Mouse (Mus musculus): ENCODE measurements at regions not wholly inside any gene's neighbourhood (a gene's known extent, or its start where the extent isn't known, plus 50 kb on each side); places are given as distances from the start of the nearest gene placed in this dataset.

DNA sequence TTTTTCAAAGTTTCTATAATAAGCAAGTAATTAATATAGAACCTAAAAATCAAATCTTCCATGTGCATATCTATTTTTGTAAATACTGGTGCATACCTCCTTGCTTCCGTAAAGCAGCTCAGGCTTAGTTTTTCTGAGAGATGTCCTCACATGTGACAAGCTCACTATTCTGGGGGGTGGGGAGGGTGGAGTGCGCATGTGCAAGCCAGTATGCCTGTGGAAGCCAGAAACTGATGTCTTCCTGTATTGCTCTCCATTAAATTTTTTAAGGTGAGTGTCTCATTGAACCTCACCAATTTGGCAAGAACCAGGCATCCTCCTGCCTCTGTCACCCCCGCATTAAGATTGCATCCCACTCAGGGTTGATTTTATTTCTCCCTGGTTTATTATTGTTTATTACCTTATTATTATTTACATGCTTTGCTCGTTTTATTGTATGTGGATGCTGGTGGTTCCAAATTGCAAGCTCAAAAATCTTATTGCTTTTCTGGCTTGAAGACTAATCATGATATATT, 179.2 kb downstream of the Cd47 start:
- no peaks in the 10 kb centered on the region for H3K4me1 ChIP-seq (ENCODE audit: control insufficient read depth, insufficient read depth, low read length)
- H3K9me3 ChIP-seq (ENCODE audit: control insufficient read depth, low read length) = no peaks in the 10 kb centered on the region
- H3K4me3 ChIP-seq (ENCODE audit: low read depth, low read length) = no peak overlapping the region
- H3K27me3 ChIP-seq (ENCODE audit: control insufficient read depth, insufficient read depth, low read length) = no peaks in the 10 kb centered on the region
- ATAC-seq (ENCODE audit: low read depth) = no peak
- 84% methylated on average over 4 of the region's 4 CpGs for WGBS
- no peaks in the 10 kb centered on the region for H3K36me3 ChIP-seq (ENCODE audit: control insufficient read depth, insufficient read depth, low read length)
- H3K9ac ChIP-seq (replicated peaks; ENCODE audit: low read depth, low read length) = no peak overlapping the region
- no peak overlapping the region for H3K27ac ChIP-seq (ENCODE audit: low read depth, low read length)
- no peak overlapping the region for H3K4me2 ChIP-seq (ENCODE audit: low read depth, low read length)

DNA sequence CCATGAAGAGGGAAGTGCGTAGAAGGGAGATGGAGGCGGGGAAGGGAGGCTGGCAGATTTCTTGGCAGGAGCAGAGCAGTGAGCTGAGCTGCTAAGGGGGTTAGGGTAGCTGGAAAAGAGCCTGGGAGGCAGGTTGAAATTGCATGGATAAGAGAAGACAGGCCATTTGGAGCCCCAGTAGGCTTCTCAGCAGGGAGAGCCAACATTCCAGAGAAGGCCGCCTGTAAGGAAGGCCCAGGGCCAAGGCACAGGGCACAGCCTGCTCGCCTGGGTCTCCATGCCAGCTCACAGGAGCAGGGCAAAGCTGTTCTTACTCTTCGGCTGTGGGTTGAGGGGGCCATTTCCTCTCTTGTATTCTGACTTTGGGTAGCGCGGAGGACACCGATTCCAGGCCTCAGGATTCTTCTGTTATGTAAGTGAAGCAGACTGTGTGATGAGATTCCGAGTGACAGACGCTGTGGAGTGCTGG, 179.9 kb downstream of the Cd47 start:
- Histone ChIP-seq H3K27me3 (ENCODE audit: control insufficient read depth, insufficient read depth, low read length) (no peaks in the 10 kb centered on the region), H3K9me3 (ENCODE audit: control insufficient read depth, low read length) (no peaks in the 10 kb centered on the region), H3K4me1 (ENCODE audit: control insufficient read depth, insufficient read depth, low read length) (peaks cover 2% of the 10 kb centered on the region; the same call in 1 of the 2 replicates), H3K9ac (replicated peaks; ENCODE audit: low read depth, low read length) (no peak overlapping the region), H3K36me3 (ENCODE audit: control insufficient read depth, insufficient read depth, low read length) (no peaks in the 10 kb centered on the region), H3K4me2 (ENCODE audit: low read depth, low read length) (no peak overlapping the region), H3K4me3 (ENCODE audit: low read depth, low read length) (no peak overlapping the region), H3K27ac (ENCODE audit: low read depth, low read length) (no peak overlapping the region)
- WGBS = 57% methylated on average over 10 of the region's 10 CpGs
- peak; percentile 61; the same call in 1 of the 2 replicates for ATAC-seq (ENCODE audit: low read depth)

DNA sequence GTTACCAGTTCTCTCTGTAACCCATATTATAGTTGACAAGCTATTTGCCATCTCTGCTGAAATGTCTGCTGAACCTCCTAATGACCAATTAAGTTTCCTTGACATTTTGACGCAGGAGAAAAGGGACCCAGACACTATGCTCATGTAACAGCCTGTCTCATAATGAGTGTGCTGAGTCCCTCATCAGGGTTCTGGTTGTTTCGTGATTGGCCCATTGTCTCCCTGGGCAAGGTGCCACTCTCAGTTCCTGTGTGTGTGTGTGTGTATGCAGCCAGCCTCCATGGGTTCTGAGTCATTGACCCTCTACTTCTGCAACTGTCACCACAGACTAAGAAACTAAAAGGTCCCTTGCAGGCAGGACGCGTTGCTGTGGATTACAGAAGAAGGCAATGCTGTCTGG, 181.8 kb downstream of the Cd47 start:
- no peak for ATAC-seq (ENCODE audit: low read depth)
- Histone ChIP-seq H3K36me3 (ENCODE audit: control insufficient read depth, insufficient read depth, low read length) (no peaks in the 10 kb centered on the region), H3K9ac (replicated peaks; ENCODE audit: low read depth, low read length) (no peak overlapping the region), H3K4me1 (ENCODE audit: control insufficient read depth, insufficient read depth, low read length) (peaks cover 3% of the 10 kb centered on the region; the same call in 1 of the 2 replicates), H3K27me3 (ENCODE audit: control insufficient read depth, insufficient read depth, low read length) (no peaks in the 10 kb centered on the region), H3K4me2 (ENCODE audit: low read depth, low read length) (no peak overlapping the region), H3K4me3 (ENCODE audit: low read depth, low read length) (no peak overlapping the region), H3K27ac (ENCODE audit: low read depth, low read length) (no peak overlapping the region), H3K9me3 (ENCODE audit: control insufficient read depth, low read length) (no peaks in the 10 kb centered on the region)
- 80% methylated on average over 4 of the region's 4 CpGs for WGBS

DNA sequence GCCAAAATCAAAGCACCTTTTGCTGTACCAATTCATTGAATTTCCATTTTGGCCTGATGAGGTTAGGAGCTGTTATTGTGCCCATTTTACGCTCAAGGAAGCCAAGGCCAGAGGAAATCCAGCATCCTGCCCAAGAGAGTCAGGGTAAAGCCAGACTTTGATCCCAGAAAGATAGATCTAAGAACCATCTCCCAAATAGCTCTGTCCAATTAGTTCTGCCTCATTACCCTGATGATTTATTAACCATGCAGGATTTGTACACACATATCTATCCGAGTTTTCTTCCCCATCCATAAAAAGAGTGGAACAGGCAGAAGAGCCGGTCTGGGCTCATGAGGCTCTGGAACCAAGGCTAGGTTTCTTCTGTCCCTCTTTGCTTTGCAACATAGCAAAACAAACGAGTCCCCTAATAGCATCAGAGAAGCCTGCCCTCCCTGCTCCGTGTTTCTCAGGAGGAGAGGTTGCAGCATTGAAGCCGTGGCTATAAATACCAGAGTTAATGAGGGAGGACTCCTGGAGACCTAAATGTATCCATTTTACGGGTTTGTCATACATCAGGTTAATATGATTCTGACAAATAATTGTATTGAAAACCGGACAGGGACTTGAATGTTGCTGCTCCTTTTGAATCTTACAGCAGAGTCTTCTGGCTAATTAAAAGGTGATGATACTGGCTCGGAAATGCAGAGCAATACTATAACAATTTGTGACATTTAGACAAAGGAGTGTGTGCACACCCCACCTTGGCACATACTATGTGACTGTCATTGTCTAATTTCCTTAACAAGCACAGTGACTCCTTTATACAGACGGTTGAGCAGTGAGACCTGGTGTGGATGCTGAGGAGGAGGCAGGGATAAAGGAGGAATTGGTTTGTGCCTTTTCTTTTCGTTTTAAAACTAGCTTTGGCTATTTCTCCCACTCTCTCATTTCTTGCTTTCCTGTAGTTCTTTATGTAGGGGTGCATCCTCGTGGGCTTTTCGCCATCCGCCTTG, 185.0 kb downstream of the Cd47 start:
- H3K36me3 ChIP-seq (ENCODE audit: control insufficient read depth, insufficient read depth, low read length) = no peaks in the 10 kb centered on the region
- no peak overlapping the region for H3K27ac ChIP-seq (ENCODE audit: low read depth, low read length)
- no peaks in the 10 kb centered on the region for H3K27me3 ChIP-seq (ENCODE audit: control insufficient read depth, insufficient read depth, low read length)
- H3K4me3 ChIP-seq (ENCODE audit: low read depth, low read length) = no peak overlapping the region
- H3K4me1 ChIP-seq (ENCODE audit: control insufficient read depth, insufficient read depth, low read length) = peaks cover 3% of the 10 kb centered on the region; the same call in 1 of the 2 replicates
- H3K4me2 ChIP-seq (ENCODE audit: low read depth, low read length) = no peak overlapping the region
- H3K9ac ChIP-seq (replicated peaks; ENCODE audit: low read depth, low read length) = no peak overlapping the region
- 29% methylated on average over 14 of the region's 14 CpGs for WGBS
- peak; percentile 51; the same call in 1 of the 2 replicates for ATAC-seq (ENCODE audit: low read depth)
- no peaks in the 10 kb centered on the region for H3K9me3 ChIP-seq (ENCODE audit: control insufficient read depth, low read length)

DNA sequence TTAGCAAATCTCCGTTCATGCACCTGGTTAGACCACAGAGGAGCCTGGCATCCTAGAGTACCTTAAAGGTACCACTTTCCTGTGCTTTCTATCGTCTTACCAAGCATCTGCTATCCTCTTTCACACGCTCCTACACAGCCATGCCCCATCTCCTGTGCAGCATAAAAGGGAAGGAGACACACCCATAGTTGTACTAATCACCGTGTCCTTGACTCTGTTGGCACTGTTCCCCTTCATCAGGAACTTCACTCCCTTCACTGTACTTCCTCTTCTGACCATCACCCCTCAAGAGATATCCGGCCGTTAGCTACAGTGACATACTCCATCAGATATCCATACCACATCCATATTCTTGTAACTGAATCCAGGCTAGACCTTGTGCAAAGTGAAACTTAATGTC, 186.6 kb downstream of the Cd47 start:
- Histone ChIP-seq H3K4me1 (ENCODE audit: control insufficient read depth, insufficient read depth, low read length) (peaks cover 3% of the 10 kb centered on the region; the same call in 1 of the 2 replicates), H3K27ac (ENCODE audit: low read depth, low read length) (no peak overlapping the region), H3K4me2 (ENCODE audit: low read depth, low read length) (no peak overlapping the region), H3K4me3 (ENCODE audit: low read depth, low read length) (no peak overlapping the region), H3K27me3 (ENCODE audit: control insufficient read depth, insufficient read depth, low read length) (no peaks in the 10 kb centered on the region), H3K36me3 (ENCODE audit: control insufficient read depth, insufficient read depth, low read length) (no peaks in the 10 kb centered on the region), H3K9ac (replicated peaks; ENCODE audit: low read depth, low read length) (no peak overlapping the region), H3K9me3 (ENCODE audit: control insufficient read depth, low read length) (no peaks in the 10 kb centered on the region)
- 83% methylated on average over 6 of the region's 6 CpGs for WGBS
- ATAC-seq (ENCODE audit: low read depth) = no peak

GRCm38 (mm10) chr16:49995822-49996221, 195.5 kb downstream of the Cd47 start:
- no peaks in the 10 kb centered on the region for H3K9me3 ChIP-seq (ENCODE audit: control insufficient read depth, low read length)
- no peaks in the 10 kb centered on the region for H3K4me1 ChIP-seq (ENCODE audit: control insufficient read depth, insufficient read depth, low read length)
- no peak for ATAC-seq (ENCODE audit: low read depth)
- H3K27ac ChIP-seq (ENCODE audit: low read depth, low read length) = no peak overlapping the region
- WGBS = 82% methylated on average over 3 of the region's 3 CpGs
- H3K4me2 ChIP-seq (ENCODE audit: low read depth, low read length) = no peak overlapping the region
- H3K36me3 ChIP-seq (ENCODE audit: control insufficient read depth, insufficient read depth, low read length) = no peaks in the 10 kb centered on the region
- H3K9ac ChIP-seq (replicated peaks; ENCODE audit: low read depth, low read length) = no peak overlapping the region
- no peaks in the 10 kb centered on the region for H3K27me3 ChIP-seq (ENCODE audit: control insufficient read depth, insufficient read depth, low read length)
- H3K4me3 ChIP-seq (ENCODE audit: low read depth, low read length) = no peak overlapping the region

- Histone ChIP-seq H3K27ac (ENCODE audit: low read depth, low read length) (no peak overlapping the region), H3K4me2 (ENCODE audit: low read depth, low read length) (no peak overlapping the region), H3K27me3 (ENCODE audit: control insufficient read depth, insufficient read depth, low read length) (no peaks in the 10 kb centered on the region), H3K4me1 (ENCODE audit: control insufficient read depth, insufficient read depth, low read length) (no peaks in the 10 kb centered on the region), H3K4me3 (ENCODE audit: low read depth, low read length) (no peak overlapping the region), H3K36me3 (ENCODE audit: control insufficient read depth, insufficient read depth, low read length) (no peaks in the 10 kb centered on the region), H3K9ac (replicated peaks; ENCODE audit: low read depth, low read length) (no peak overlapping the region), H3K9me3 (ENCODE audit: control insufficient read depth, low read length) (no peaks in the 10 kb centered on the region)
- 56% methylated on average over 5 of the region's 5 CpGs for WGBS
- no peak for ATAC-seq (ENCODE audit: low read depth)
Measured at GRCm38 (mm10) chr16:49996593-49996992, 196.3 kb downstream of the Cd47 start.

DNA sequence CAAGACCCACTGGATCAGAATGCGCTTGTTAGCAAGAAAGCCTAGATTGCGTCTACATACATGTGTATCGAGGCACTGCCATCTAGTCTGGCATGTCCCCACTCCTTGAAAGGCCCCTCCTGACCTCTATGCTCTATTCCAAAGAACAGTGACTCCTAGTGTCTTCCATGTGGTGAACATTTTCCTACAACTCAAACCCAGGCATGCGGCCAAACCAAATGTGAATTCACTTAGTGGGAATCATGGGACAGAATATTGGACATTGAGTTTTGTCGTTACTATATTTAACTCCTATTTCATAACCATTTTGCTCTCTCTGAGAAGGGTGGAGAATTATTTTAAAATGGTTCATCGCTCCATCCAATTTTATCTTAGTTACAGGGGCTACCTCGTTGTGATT, 196.7 kb downstream of the Cd47 start:
- Histone ChIP-seq H3K36me3 (ENCODE audit: control insufficient read depth, insufficient read depth, low read length) (no peaks in the 10 kb centered on the region), H3K9ac (replicated peaks; ENCODE audit: low read depth, low read length) (no peak overlapping the region), H3K4me3 (ENCODE audit: low read depth, low read length) (no peak overlapping the region), H3K27ac (ENCODE audit: low read depth, low read length) (no peak overlapping the region), H3K9me3 (ENCODE audit: control insufficient read depth, low read length) (no peaks in the 10 kb centered on the region), H3K27me3 (ENCODE audit: control insufficient read depth, insufficient read depth, low read length) (no peaks in the 10 kb centered on the region), H3K4me2 (ENCODE audit: low read depth, low read length) (no peak overlapping the region), H3K4me1 (ENCODE audit: control insufficient read depth, insufficient read depth, low read length) (no peaks in the 10 kb centered on the region)
- ATAC-seq (ENCODE audit: low read depth) = no peak
- 91% methylated on average over 7 of the region's 7 CpGs for WGBS

- Histone ChIP-seq H3K9ac (replicated peaks; ENCODE audit: low read depth, low read length) (no peak overlapping the region), H3K4me3 (ENCODE audit: low read depth, low read length) (no peak overlapping the region), H3K27me3 (ENCODE audit: control insufficient read depth, insufficient read depth, low read length) (no peaks in the 10 kb centered on the region), H3K36me3 (ENCODE audit: control insufficient read depth, insufficient read depth, low read length) (no peaks in the 10 kb centered on the region), H3K4me2 (ENCODE audit: low read depth, low read length) (no peak overlapping the region), H3K27ac (ENCODE audit: low read depth, low read length) (no peak overlapping the region), H3K4me1 (ENCODE audit: control insufficient read depth, insufficient read depth, low read length) (no peaks in the 10 kb centered on the region), H3K9me3 (ENCODE audit: control insufficient read depth, low read length) (no peaks in the 10 kb centered on the region)
- no peak for ATAC-seq (ENCODE audit: low read depth)
- 55% methylated on average over 4 of the region's 4 CpGs for WGBS
Measured at GRCm38 (mm10) chr16:50000805-50001204, 200.5 kb downstream of the Cd47 start.

Data from neural tube, embryonic 14.5 days (tissue).